Mouse (Mus musculus) erythroid progenitor cell, adult 5-6 weeks (primary cell): ENCODE data around the gene Cox14. TPM values are rescaled to one million over a fixed set of nuclear protein-coding genes. Genes with fewer than 3 reads are reported as not detected.
"Not testable (repeated sequence)": the region's sequence is repeated elsewhere in the genome, so short reads cannot be mapped to it uniquely, and the experiment has no call there.

Experiments used
- ATAC-seq: replicated peaks from 2 replicates; pipeline ENCODE4 v1.8.0; 2016; ENCODE audit warnings: moderate number of reproducible peaks, mild to moderate bottlenecking, moderate TSS enrichment, inconsistent platforms; ENCODE audit not compliant: poor library complexity, low FRiP score, severe bottlenecking
- total RNA-seq, 2 experiments: library from RNA; stranded (forward) in 1 of 2; stranded (reverse) in 1 of 2; fragments of 150-400 nt in 1 of 2; fragments of 186-747, 209-891 nt in 1 of 2; gene quantifications; 2 replicates each; pipeline versions ENCODE4 v1.2.3 to v1.2.4; 2015 to 2017; ENCODE audit warnings: low replicate concordance in 2 of 2

Gene Cox14
- total RNA-seq, 2 experiments from 2014 or later: 7.1 to 11.3 TPM

GRCm38 (mm10) chr15:99723515-99724291 is 1.7 kb upstream of the Cox14 start:
- no peak for ATAC-seq

GRCm38 (mm10) chr15:99724292-99725021 is 961 bp upstream of the Cox14 start:
- ATAC-seq: no peak

- ATAC-seq: no peak
These were observed 1.1 kb downstream of the Cox14 start for GRCm38 (mm10) chr15:99726549-99726948.

GRCm38 (mm10) chr15:99727039-99727438 is 1.6 kb downstream of the Cox14 start:
- ATAC-seq: not testable (repeated sequence)

- no peak for ATAC-seq
These were observed 2.1 kb downstream of the Cox14 start for GRCm38 (mm10) chr15:99727525-99727924.

- ATAC-seq: no peak
These were observed 2.8 kb downstream of the Cox14 start for GRCm38 (mm10) chr15:99728211-99728610.

GRCm38 (mm10) chr15:99729056-99729783 is 3.8 kb downstream of the Cox14 start:
- no peak for ATAC-seq

GRCm38 (mm10) chr15:99731167-99731566 is 5.7 kb downstream of the Cox14 start:
- no peak for ATAC-seq

- ATAC-seq: no peak
These were observed 6.3 kb downstream of the Cox14 start for GRCm38 (mm10) chr15:99731678-99732077.

GRCm38 (mm10) chr15:99733186-99733585 is 7.8 kb downstream of the Cox14 start:
- ATAC-seq: no peak

GRCm38 (mm10) chr15:99735631-99736030 is 10.2 kb downstream of the Cox14 start:
- ATAC-seq: no peak

GRCm38 (mm10) chr15:99736675-99737074 is 11.3 kb downstream of the Cox14 start:
- ATAC-seq: no peak

GRCm38 (mm10) chr15:99740229-99740628 is 14.8 kb downstream of the Cox14 start:
- ATAC-seq: no peak

GRCm38 (mm10) chr15:99754204-99754603 is 28.8 kb downstream of the Cox14 start:
- ATAC-seq: no peak

- no peak for ATAC-seq
These were observed 42.0 kb downstream of the Cox14 start for GRCm38 (mm10) chr15:99767467-99767866.

- ATAC-seq: no peak
These were observed 43.3 kb downstream of the Cox14 start for GRCm38 (mm10) chr15:99768761-99769160.

- no peak for ATAC-seq
These were observed 45.6 kb downstream of the Cox14 start for GRCm38 (mm10) chr15:99771004-99771500.

GRCm38 (mm10) chr15:99771601-99772276 is 46.3 kb downstream of the Cox14 start:
- no peak for ATAC-seq

GRCm38 (mm10) chr15:99772277-99772880 is 47.0 kb downstream of the Cox14 start:
- ATAC-seq: peak; percentile 53; the same call in 1 of the 2 replicates

- ATAC-seq: not testable (repeated sequence)
These were observed 47.3 kb downstream of the Cox14 start, which contains the start of gene Cers5 for GRCm38 (mm10) chr15:99772881-99772924. Gene Cers5, minus strand, starts transcription at chr15:99772885.
